In genomic region chr1:190910836-190911235, GRCm38 (mm10) we compare ENCODE assay signal across 8 mouse cellular contexts. TPM values are rescaled to one million over a fixed set of nuclear protein-coding genes. Genes with fewer than 3 reads are reported as not detected.
DNase-seq lines count a peak whose midpoint lies in the region; ATAC-seq and TF ChIP-seq lines count a peak whose summit lies in the region.

No protein-coding gene starts in this region.

- no peaks in the 10 kb centered on the region for H3K9me3 ChIP-seq in hindbrain, embryonic 13.5 days
- H3K9me3 ChIP-seq in midbrain, embryonic 15.5 days, result no peaks in the 10 kb centered on the region

- H3K9ac ChIP-seq in hindbrain, embryonic 13.5 days, result peak overlapping the region; percentile 89
- H3K9ac ChIP-seq in midbrain, embryonic 15.5 days, result peak overlapping the region; percentile 88

- 0 out of 2 replicates have a peak, but pooled peaks cover under 1% of the 10 kb centered on the region for H3K27me3 ChIP-seq in hindbrain, embryonic 13.5 days
- peaks cover 3% of the 10 kb centered on the region; the same call in 1 of the 2 replicates for H3K27me3 ChIP-seq in midbrain, embryonic 15.5 days (replicated peaks)

- H3K4me1 ChIP-seq in cortical plate, adult 2 months (ENCODE audit: control insufficient read depth, insufficient read depth, low read length), result peaks cover 4% of the 10 kb centered on the region; the same call in 1 of the 2 replicates
- peaks cover 33% of the 10 kb centered on the region for H3K4me1 ChIP-seq in hindbrain, embryonic 13.5 days (replicated peaks)
- peaks cover 34% of the 10 kb centered on the region for H3K4me1 ChIP-seq in midbrain, embryonic 15.5 days

- ATAC-seq in hindbrain, embryonic 13.5 days (ENCODE audit: low FRiP score), result peak; percentile 44; the same call in 1 of the 2 replicates
- no peak for ATAC-seq in midbrain, embryonic 15.5 days (replicated peaks)

- no peak for TF ChIP-seq CTCF in cortical plate, adult 2 months (IDR thresholded peaks at IDR 0.05; ENCODE audit: extremely low read depth, insufficient read depth, low read length)

- H3K27ac ChIP-seq in cortical plate, adult 2 months (ENCODE audit: insufficient read depth, low read length), result peak overlapping the region; percentile 6; the same call in 1 of the 2 replicates
- H3K27ac ChIP-seq in hindbrain, embryonic 13.5 days, result no peak overlapping the region
- H3K27ac ChIP-seq in midbrain, embryonic 15.5 days, result no peak overlapping the region

- intact Hi-C loops in left cerebral cortex, postnatal 36 days (cut with DNase I), result loop anchor here (2.0 kb wide), 1 partner anchor 18 kb away; no protein-coding TSS in a partner anchor

- H3K36me3 ChIP-seq in hindbrain, embryonic 13.5 days, result no peaks in the 10 kb centered on the region
- no peaks in the 10 kb centered on the region for H3K36me3 ChIP-seq in midbrain, embryonic 15.5 days (replicated peaks)

- peak overlapping the region; percentile 50 for H3K4me3 ChIP-seq in cortical plate, adult 2 months (ENCODE audit: insufficient read depth, low read length)
- peak overlapping the region; percentile 93 for H3K4me3 ChIP-seq in hindbrain, embryonic 13.5 days
- H3K4me3 ChIP-seq in midbrain, embryonic 15.5 days, result peak overlapping the region; percentile 67

- no peak for TF ChIP-seq POLR2A in cortical plate, adult 2 months (IDR thresholded peaks at IDR 0.05; ENCODE audit: extremely low read depth, insufficient read depth, low read length)

- H3K4me2 ChIP-seq in hindbrain, embryonic 13.5 days, result peak overlapping the region; percentile 87
- peak overlapping the region; percentile 67 for H3K4me2 ChIP-seq in midbrain, embryonic 15.5 days

- WGBS in hindbrain, embryonic 13.5 days, result 79% methylated on average over 6 of the region's 6 CpGs
- WGBS in midbrain, embryonic 15.5 days, result 75% methylated on average over 6 of the region's 6 CpGs

- DNase-seq in left cerebral cortex, postnatal 36 days (ENCODE audit: low spot score in 2 of 2), result peak; percentile 35 to 41
- no peak for DNase-seq in left cerebral cortex, adult 11 months (ENCODE audit: low spot score)
- DNase-seq in MN1 (ENCODE audit: low spot score), result no peak
- no peak for DNase-seq in embryo, embryonic 10 days (ENCODE audit: low spot score)
- DNase-seq in adrenal gland, postnatal 36 days, result no peak

RNA-seq across cellular contexts. Expression of gene Rps6kc1, which starts 0.7 kb away (rescaled TPM):
- total RNA-seq in left cerebral cortex, postnatal 36 days (2021), result 100 to 1,000 TPM; 108 to 116 TPM
- 26.1 and 30.7 TPM in 2 replicates for polyA plus RNA-seq in cortical plate, adult 2 months (2012; rRNA removed)
- 28.6 and 29.5 TPM in 2 replicates for polyA plus RNA-seq in hindbrain, embryonic 13.5 days (2015; fragmentation: Nextera tagmentation; extraction: Ambion mirVana)
- 34.6 and 36.9 TPM in 2 replicates for polyA plus RNA-seq in midbrain, embryonic 15.5 days (2015; fragmentation: Nextera tagmentation; extraction: Ambion mirVana)
- 10 to 100 TPM; 27.8 to 31.0 TPM for total RNA-seq in adrenal gland, postnatal 36 days (2021)

RNA-seq across cellular contexts. Expression of gene Angel2, which starts 14.1 kb away (rescaled TPM):
- total RNA-seq in left cerebral cortex, postnatal 36 days (2021), result 10 to 100 TPM; 52.6 to 58.6 TPM
- polyA plus RNA-seq in cortical plate, adult 2 months (2012; rRNA removed), result 57.3 and 61.5 TPM in 2 replicates
- polyA plus RNA-seq in hindbrain, embryonic 13.5 days (2015; fragmentation: Nextera tagmentation; extraction: Ambion mirVana), result 55.4 and 57.0 TPM in 2 replicates
- 51.5 and 53.2 TPM in 2 replicates for polyA plus RNA-seq in midbrain, embryonic 15.5 days (2015; fragmentation: Nextera tagmentation; extraction: Ambion mirVana)
- total RNA-seq in adrenal gland, postnatal 36 days (2021), result 10 to 100 TPM; 44.0 to 54.1 TPM

Comparison
In these comparisons a context has a peak if more than half of its experiments do, and no peak if none do; other contexts are left out.
1. DNase-seq: peak in left cerebral cortex, postnatal 36 days (2 of 2); none in left cerebral cortex, adult 11 months (single experiment), MN1 (single experiment), embryo, embryonic 10 days (single experiment) and adrenal gland, postnatal 36 days (0 of 2).
2. Peak in every context shown above with its lines, with median percentiles within 50 percentile points of each other: H3K4me3 ChIP-seq.